Mouse (Mus musculus): Measurements from ENCODE around the gene Erbb2. TPM values are rescaled to one million over a fixed set of nuclear protein-coding genes. Genes with fewer than 3 reads are reported as not detected.
"Not testable (repeated sequence)": the region's sequence is repeated elsewhere in the genome, so short reads cannot be mapped to it uniquely, and the experiment has no call there.

Erbb2 gene
- polyA plus RNA-seq, 1 experiment from 2014 or later: 18.9 TPM

GRCm38 (mm10) chr11:98377787-98378186, 34.5 kb upstream of the Erbb2 start:
- 90% methylated on average over 11 of the region's 11 CpGs for WGBS
- Histone ChIP-seq H3K36me3 (replicated peaks) (peaks cover 82% of the 10 kb centered on the region), H3K9me3 (no peaks in the 10 kb centered on the region), H3K27me3 (ENCODE audit: poor library complexity, severe bottlenecking) (no peaks in the 10 kb centered on the region), H3K4me1 (peaks cover 1% of the 10 kb centered on the region; the same call in 1 of the 2 replicates), H3K4me3 (no peak overlapping the region), H3K27ac (no peak overlapping the region)
- no peak for DNase-seq (ENCODE audit: extremely low spot score, low spot score)

- 90% methylated on average over 7 of the region's 7 CpGs for WGBS
- H3K4me1 ChIP-seq: peaks cover 13% of the 10 kb centered on the region
- H3K36me3 ChIP-seq (replicated peaks): peaks cover 73% of the 10 kb centered on the region
- H3K27ac ChIP-seq: no peak overlapping the region
- H3K4me3 ChIP-seq: no peak overlapping the region
- H3K27me3 ChIP-seq (ENCODE audit: poor library complexity, severe bottlenecking): peaks cover 14% of the 10 kb centered on the region
- no peak for DNase-seq (ENCODE audit: extremely low spot score, low spot score)
- H3K9me3 ChIP-seq: no peaks in the 10 kb centered on the region
These were observed 32.9 kb upstream of the Erbb2 start for GRCm38 (mm10) chr11:98379379-98379778.

GRCm38 (mm10) chr11:98380106-98380505, 32.2 kb upstream of the Erbb2 start:
- WGBS: 84% methylated on average over 6 of the region's 6 CpGs
- Histone ChIP-seq H3K9me3 (no peaks in the 10 kb centered on the region), H3K4me3 (no peak overlapping the region), H3K27me3 (ENCODE audit: poor library complexity, severe bottlenecking) (peaks cover 21% of the 10 kb centered on the region), H3K4me1 (peaks cover 16% of the 10 kb centered on the region), H3K27ac (no peak overlapping the region), H3K36me3 (replicated peaks) (peaks cover 66% of the 10 kb centered on the region)
- no peak for DNase-seq (ENCODE audit: extremely low spot score, low spot score)

- peaks cover 37% of the 10 kb centered on the region for H3K27me3 ChIP-seq (ENCODE audit: poor library complexity, severe bottlenecking)
- H3K9me3 ChIP-seq: no peaks in the 10 kb centered on the region
- no peak for DNase-seq (ENCODE audit: extremely low spot score, low spot score)
- H3K4me1 ChIP-seq: peaks cover 21% of the 10 kb centered on the region
- H3K36me3 ChIP-seq (replicated peaks): peaks cover 50% of the 10 kb centered on the region
- no peak overlapping the region for H3K4me3 ChIP-seq
- no peak overlapping the region for H3K27ac ChIP-seq
- WGBS: 91% methylated on average over 2 of the region's 2 CpGs
These were observed 30.6 kb upstream of the Erbb2 start for GRCm38 (mm10) chr11:98381651-98382050.

- WGBS: 43% methylated on average over 2 of the region's 2 CpGs
- not testable (repeated sequence) for H3K9me3 ChIP-seq; H3K4me3 ChIP-seq; H3K27ac ChIP-seq; DNase-seq (ENCODE audit: extremely low spot score, low spot score)
- Histone ChIP-seq H3K27me3 (ENCODE audit: poor library complexity, severe bottlenecking) (peaks cover 44% of the 10 kb centered on the region), H3K4me1 (peaks cover 28% of the 10 kb centered on the region), H3K36me3 (replicated peaks) (peaks cover 43% of the 10 kb centered on the region)
These were observed 29.9 kb upstream of the Erbb2 start for GRCm38 (mm10) chr11:98382405-98382804.

GRCm38 (mm10) chr11:98383261-98384030, 28.8 kb upstream of the Erbb2 start, which contains the start of gene Tcap:
Gene Tcap, plus strand, starts transcription at chr11:98383811.
- Histone ChIP-seq H3K27ac (0 out of 2 replicates have a peak within 1 kb of the TSS, but pooled peaks have one; percentile 35), H3K27me3 (ENCODE audit: poor library complexity, severe bottlenecking) (peaks cover 55% of the 10 kb centered on the region)
- DNase-seq (ENCODE audit: extremely low spot score, low spot score): no peak

GRCm38 (mm10) chr11:98384216-98384615, 28.1 kb upstream of the Erbb2 start:
- H3K27me3 ChIP-seq (ENCODE audit: poor library complexity, severe bottlenecking): peaks cover 62% of the 10 kb centered on the region
- no peaks in the 10 kb centered on the region for H3K9me3 ChIP-seq
- WGBS: 79% methylated on average over 20 of the region's 20 CpGs
- H3K27ac ChIP-seq: no peak overlapping the region
- peaks cover 24% of the 10 kb centered on the region for H3K36me3 ChIP-seq (replicated peaks)
- no peak for DNase-seq (ENCODE audit: extremely low spot score, low spot score)
- H3K4me1 ChIP-seq: peaks cover 41% of the 10 kb centered on the region
- no peak overlapping the region for H3K4me3 ChIP-seq

More at GRCm38 (mm10) chr11:98383261-98384030, 28.8 kb upstream of the Erbb2 start, which contains the start of gene Tcap:
- peaks cover 33% of the 10 kb centered on the region for H3K4me1 ChIP-seq
- no peaks in the 10 kb centered on the region for H3K9me3 ChIP-seq
- peaks cover 32% of the 10 kb centered on the region for H3K36me3 ChIP-seq (replicated peaks)
- WGBS: 64% methylated on average over 14 of the region's 14 CpGs
- H3K4me3 ChIP-seq: no peak within 1 kb of the TSS

- no peaks in the 10 kb centered on the region for H3K9me3 ChIP-seq
- 0 out of 2 replicates have a peak overlapping the region, but pooled peaks have one; percentile 35 for H3K27ac ChIP-seq
- H3K36me3 ChIP-seq (replicated peaks): peaks cover 17% of the 10 kb centered on the region
- WGBS: 68% methylated on average over 8 of the region's 8 CpGs
- H3K4me3 ChIP-seq: no peak overlapping the region
- peaks cover 43% of the 10 kb centered on the region for H3K4me1 ChIP-seq
- H3K27me3 ChIP-seq (ENCODE audit: poor library complexity, severe bottlenecking): peaks cover 70% of the 10 kb centered on the region
- DNase-seq (ENCODE audit: extremely low spot score, low spot score): no peak
These were observed 27.3 kb upstream of the Erbb2 start for GRCm38 (mm10) chr11:98384721-98385637.

- 53% methylated on average over 25 of the region's 25 CpGs for WGBS
- no peak within 1 kb of the TSS for H3K27ac ChIP-seq
- peaks cover 43% of the 10 kb centered on the region for H3K4me1 ChIP-seq
- H3K27me3 ChIP-seq (ENCODE audit: poor library complexity, severe bottlenecking): peaks cover 79% of the 10 kb centered on the region
- H3K36me3 ChIP-seq (replicated peaks): peaks cover 8% of the 10 kb centered on the region
- DNase-seq (ENCODE audit: extremely low spot score, low spot score): no peak
- peak within 1 kb of the TSS; percentile 21; the same call in 1 of the 2 replicates for H3K4me3 ChIP-seq
- no peaks in the 10 kb centered on the region for H3K9me3 ChIP-seq
These were observed 26.4 kb upstream of the Erbb2 start, which contains the start of gene Pnmt for GRCm38 (mm10) chr11:98385638-98386585. Gene Pnmt, plus strand, starts transcription at chr11:98386450.

GRCm38 (mm10) chr11:98386596-98386995, 25.7 kb upstream of the Erbb2 start:
- WGBS: 16% methylated on average over 24 of the region's 24 CpGs
- Histone ChIP-seq H3K27me3 (ENCODE audit: poor library complexity, severe bottlenecking) (peaks cover 86% of the 10 kb centered on the region), H3K27ac (no peak overlapping the region), H3K4me1 (peaks cover 43% of the 10 kb centered on the region), H3K4me3 (peak overlapping the region; percentile 21; the same call in 1 of the 2 replicates), H3K36me3 (replicated peaks) (peaks cover 3% of the 10 kb centered on the region; the same call in 1 of the 2 replicates), H3K9me3 (no peaks in the 10 kb centered on the region)
- DNase-seq (ENCODE audit: extremely low spot score, low spot score): no peak

- peaks cover 91% of the 10 kb centered on the region for H3K27me3 ChIP-seq (ENCODE audit: poor library complexity, severe bottlenecking)
- no peaks in the 10 kb centered on the region for H3K9me3 ChIP-seq
- H3K27ac ChIP-seq: no peak overlapping the region
- no peak overlapping the region for H3K4me3 ChIP-seq
- DNase-seq (ENCODE audit: extremely low spot score, low spot score): no peak
- no peaks in the 10 kb centered on the region; the same call in 1 of the 2 replicates for H3K36me3 ChIP-seq (replicated peaks)
- peaks cover 47% of the 10 kb centered on the region for H3K4me1 ChIP-seq
- 55% methylated on average over 14 of the region's 14 CpGs for WGBS
These were observed 25.2 kb upstream of the Erbb2 start for GRCm38 (mm10) chr11:98387056-98387577.

Measured in forebrain, embryonic 10.5 days (tissue).